Mouse (Mus musculus): Measurements from ENCODE around the gene Resp18.

GRCm38 (mm10) chr1:75231224-75231623 lies 47.0 kb downstream of the Resp18 start:
- TF ChIP-seq CTCF (IDR thresholded peaks at IDR 0.05; ENCODE audit: control insufficient read depth, insufficient read depth, low read length) (no peak), POLR2A (IDR thresholded peaks at IDR 0.05; ENCODE audit: borderline replicate concordance, control insufficient read depth, low read depth, low read length) (no peak)

Measured in bone marrow, adult 2 months (tissue).